Mouse (Mus musculus) testis, postnatal 14 days (tissue): ENCODE measurements around the gene Itpr3.

Experiments
- DNase-seq: peaks from one replicate; pipeline ENCODE4 v3.0.0; 2021; ENCODE audit warnings: low spot score

The Itpr3 gene

GRCm38 (mm10) chr17:27071630-27072029 is 14.5 kb downstream of the Itpr3 start:
- DNase-seq, result no peak

GRCm38 (mm10) chr17:27072363-27072762 is 15.3 kb downstream of the Itpr3 start:
- DNase-seq, result no peak

GRCm38 (mm10) chr17:27073126-27073525 is 16.0 kb downstream of the Itpr3 start:
- DNase-seq, result no peak

GRCm38 (mm10) chr17:27073778-27074177 is 16.7 kb downstream of the Itpr3 start:
- DNase-seq, result no peak

GRCm38 (mm10) chr17:27074236-27074635 is 17.1 kb downstream of the Itpr3 start:
- DNase-seq, result no peak

- DNase-seq, result no peak
Observed at GRCm38 (mm10) chr17:27074849-27075745, 18.0 kb downstream of the Itpr3 start.

GRCm38 (mm10) chr17:27077133-27077532 is 20.0 kb downstream of the Itpr3 start:
- no peak for DNase-seq

GRCm38 (mm10) chr17:27077920-27078319 is 20.8 kb downstream of the Itpr3 start:
- DNase-seq, result peak; percentile 63

- DNase-seq, result no peak
Observed at GRCm38 (mm10) chr17:27078499-27078898, 21.4 kb downstream of the Itpr3 start.

GRCm38 (mm10) chr17:27081868-27082267 is 24.8 kb downstream of the Itpr3 start:
- DNase-seq, result no peak

GRCm38 (mm10) chr17:27082796-27083195 is 25.7 kb downstream of the Itpr3 start:
- no peak for DNase-seq

GRCm38 (mm10) chr17:27083601-27084000 is 26.5 kb downstream of the Itpr3 start:
- DNase-seq, result no peak

GRCm38 (mm10) chr17:27085676-27086075 is 28.6 kb downstream of the Itpr3 start:
- peak; percentile 62 for DNase-seq

GRCm38 (mm10) chr17:27087426-27087825 is 30.3 kb downstream of the Itpr3 start:
- DNase-seq, result no peak

- DNase-seq, result no peak
Observed at GRCm38 (mm10) chr17:27090068-27090467, 33.0 kb downstream of the Itpr3 start.

- no peak for DNase-seq
Observed at GRCm38 (mm10) chr17:27095690-27096089, 38.6 kb downstream of the Itpr3 start.

- DNase-seq, result no peak
Observed at GRCm38 (mm10) chr17:27101675-27102074, 44.6 kb downstream of the Itpr3 start.

- no peak for DNase-seq
Observed at GRCm38 (mm10) chr17:27105698-27106470, 48.8 kb downstream of the Itpr3 start.

GRCm38 (mm10) chr17:27106745-27107144 is 49.6 kb downstream of the Itpr3 start:
- no peak for DNase-seq

- DNase-seq, result peak; percentile 69
Observed at GRCm38 (mm10) chr17:27107936-27108335, 50.8 kb downstream of the Itpr3 start.

- no peak for DNase-seq
Observed at GRCm38 (mm10) chr17:27110072-27110471, 53.0 kb downstream of the Itpr3 start.

- no peak for DNase-seq
Observed at GRCm38 (mm10) chr17:27118676-27119539, 61.8 kb downstream of the Itpr3 start.
